Mouse (Mus musculus) forebrain, postnatal 0 days (tissue): ENCODE data around the gene Ppp3ca. TPM values are rescaled to one million over a fixed set of nuclear protein-coding genes. Genes with fewer than 3 reads are reported as not detected.

Experiments used
- ATAC-seq: fragments of 200-750 bp; cut with Nextera tagmentation; 2 replicates; pipeline ENCODE4 v1.8.0; 2017; ENCODE audit warnings: mild to moderate bottlenecking, moderate library complexity
- DNase-seq: peaks from one replicate; pipeline ENCODE4 v3.0.0-alpha.2; 2015
- H3K27ac ChIP-seq: fragments of 300-500 bp; sonication (generic); 2 replicates; pipeline ENCODE4 v1.5.1; 2014; ENCODE audit warnings: low read depth, mild to moderate bottlenecking, antibody characterized with exemption, low read length, moderate library complexity, mixed read lengths
- H3K27me3 ChIP-seq: fragments of 300-500 bp; sonication (generic); 2 replicates; pipeline ENCODE4 v1.6.1; 2014; ENCODE audit warnings: mild to moderate bottlenecking, low read length, mixed read lengths; ENCODE audit not compliant: insufficient read depth
- H3K36me3 ChIP-seq: fragments of 300-500 bp; sonication (generic); 2 replicates; pipeline ENCODE4 v1.6.1; 2014; ENCODE audit warnings: mild to moderate bottlenecking, moderate library complexity; ENCODE audit not compliant: insufficient read depth
- H3K4me1 ChIP-seq: fragments of 300-500 bp; sonication (generic); 2 replicates; pipeline ENCODE4 v1.6.1; 2014; ENCODE audit warnings: antibody characterized with exemption; ENCODE audit not compliant: insufficient read depth
- H3K4me2 ChIP-seq: fragments of 300-500 bp; sonication (generic); 2 replicates; pipeline ENCODE4 v1.6.1; 2014; ENCODE audit warnings: low read depth, mild to moderate bottlenecking, moderate library complexity
- H3K4me3 ChIP-seq: fragments of 300-500 bp; sonication (generic); 2 replicates; pipeline ENCODE4 v1.5.1; 2014; ENCODE audit warnings: low read depth, low read length, mixed read lengths
- H3K9ac ChIP-seq: fragments of 300-500 bp; sonication (generic); 2 replicates; pipeline ENCODE4 v1.6.1; 2014; ENCODE audit warnings: mild to moderate bottlenecking
- H3K9me3 ChIP-seq: fragments of 300-500 bp; sonication (generic); 2 replicates; pipeline ENCODE4 v1.6.1; 2016; ENCODE audit warnings: low read length
- CTCF ChIP-seq: sonication (generic); IDR thresholded peaks from 2 replicates; pipeline ENCODE4 v1.5.1; 2016; ENCODE audit warnings: antibody characterized with exemption, control low read depth, low read depth
- WGBS: fragments of 180-500 bp; shearing (Covaris S2); extraction: QIAGEN DNeasy Blood & Tissue Kit; methylation state at CpG from one replicate; pipeline ENCODE4 v1.1.7; 2014; 5-methylcytosine and 5-hydroxymethylcytosine counted together
- polyA plus RNA-seq: library from polyadenylated mRNA; unstranded; fragments of >200 nt; fragmentation: Nextera tagmentation; extraction: Ambion mirVana; gene quantifications from 2 replicates; pipeline ENCODE4 v1.2.1, GENCODE M21; 2015
- total RNA-seq: library from RNA; depleted of rRNA; stranded (reverse); fragments of >200 nt; gene quantifications from 2 replicates; pipeline ENCODE4 v1.2.3, GENCODE M21; 2014

The Ppp3ca gene
- total and polyA plus RNA-seq, 2 experiments from 2014 or later: 223 to 231 TPM

- ATAC-seq: no peak
- TF ChIP-seq CTCF: no peak
- Histone ChIP-seq H3K27ac (no peak overlapping the region), H3K4me1 (no peaks in the 10 kb centered on the region), H3K9ac (no peak overlapping the region), H3K9me3 (no peaks in the 10 kb centered on the region), H3K36me3 (no peaks in the 10 kb centered on the region), H3K4me3 (no peak overlapping the region), H3K4me2 (no peak overlapping the region), H3K27me3 (no peaks in the 10 kb centered on the region)
- DNase-seq: no peak
- WGBS: 92% methylated on average over 6 of the region's 6 CpGs
These were observed 142.2 kb downstream of the Ppp3ca start for GRCm38 (mm10) chr3:136812162-136812561.

GRCm38 (mm10) chr3:136812791-136813190 lies 142.9 kb downstream of the Ppp3ca start:
- H3K4me2 ChIP-seq: no peak overlapping the region
- no peaks in the 10 kb centered on the region for H3K9me3 ChIP-seq
- no peak for TF ChIP-seq CTCF
- DNase-seq (no peak), ATAC-seq (no peak)
- no peaks in the 10 kb centered on the region for H3K36me3 ChIP-seq
- no peak overlapping the region for H3K27ac ChIP-seq
- no peak overlapping the region for H3K9ac ChIP-seq
- H3K27me3 ChIP-seq: no peaks in the 10 kb centered on the region
- no peaks in the 10 kb centered on the region for H3K4me1 ChIP-seq
- H3K4me3 ChIP-seq: no peak overlapping the region
- 90% methylated on average over 2 of the region's 2 CpGs for WGBS

GRCm38 (mm10) chr3:136813886-136814285 lies 144.0 kb downstream of the Ppp3ca start:
- 89% methylated on average over 2 of the region's 2 CpGs for WGBS
- Histone ChIP-seq H3K27ac (no peak overlapping the region), H3K4me1 (no peaks in the 10 kb centered on the region), H3K4me3 (no peak overlapping the region), H3K4me2 (no peak overlapping the region), H3K27me3 (no peaks in the 10 kb centered on the region), H3K9ac (no peak overlapping the region), H3K36me3 (no peaks in the 10 kb centered on the region), H3K9me3 (no peaks in the 10 kb centered on the region)
- ATAC-seq (no peak), DNase-seq (no peak)
- TF ChIP-seq CTCF: no peak

GRCm38 (mm10) chr3:136814916-136815315 lies 145.0 kb downstream of the Ppp3ca start:
- H3K36me3 ChIP-seq: no peaks in the 10 kb centered on the region
- H3K4me3 ChIP-seq: no peak overlapping the region
- no peak overlapping the region for H3K9ac ChIP-seq
- WGBS: 88% methylated on average over 4 of the region's 4 CpGs
- ATAC-seq: no peak
- TF ChIP-seq CTCF: no peak
- H3K9me3 ChIP-seq: no peaks in the 10 kb centered on the region
- DNase-seq: no peak
- H3K4me2 ChIP-seq: no peak overlapping the region
- no peaks in the 10 kb centered on the region for H3K4me1 ChIP-seq
- H3K27me3 ChIP-seq: no peaks in the 10 kb centered on the region
- no peak overlapping the region for H3K27ac ChIP-seq

- WGBS: 55% methylated on average over 3 of the region's 3 CpGs
- Histone ChIP-seq H3K4me2 (no peak overlapping the region), H3K27me3 (no peaks in the 10 kb centered on the region), H3K4me1 (no peaks in the 10 kb centered on the region), H3K27ac (no peak overlapping the region), H3K9ac (no peak overlapping the region), H3K9me3 (no peaks in the 10 kb centered on the region), H3K4me3 (no peak overlapping the region), H3K36me3 (no peaks in the 10 kb centered on the region)
- no peak for TF ChIP-seq CTCF
- ATAC-seq (no peak), DNase-seq (no peak)
These were observed 146.4 kb downstream of the Ppp3ca start for GRCm38 (mm10) chr3:136816319-136816718.

- Histone ChIP-seq H3K36me3 (no peaks in the 10 kb centered on the region), H3K4me3 (no peak overlapping the region), H3K4me1 (no peaks in the 10 kb centered on the region), H3K9me3 (no peaks in the 10 kb centered on the region), H3K27me3 (no peaks in the 10 kb centered on the region), H3K4me2 (no peak overlapping the region), H3K9ac (no peak overlapping the region), H3K27ac (no peak overlapping the region)
- ATAC-seq (no peak), DNase-seq (no peak)
- 76% methylated on average over 5 of the region's 5 CpGs for WGBS
- TF ChIP-seq CTCF: no peak
These were observed 149.1 kb downstream of the Ppp3ca start for GRCm38 (mm10) chr3:136818997-136819396.

GRCm38 (mm10) chr3:136821039-136821438 lies 151.1 kb downstream of the Ppp3ca start:
- no peak overlapping the region for H3K9ac ChIP-seq
- H3K4me2 ChIP-seq: no peak overlapping the region
- no peak overlapping the region for H3K4me3 ChIP-seq
- DNase-seq: no peak
- H3K27ac ChIP-seq: no peak overlapping the region
- no peaks in the 10 kb centered on the region for H3K36me3 ChIP-seq
- TF ChIP-seq CTCF: no peak
- H3K27me3 ChIP-seq: no peaks in the 10 kb centered on the region
- WGBS: 72% methylated on average over 3 of the region's 3 CpGs
- ATAC-seq: peak; percentile 63; the same call in 1 of the 2 replicates
- H3K4me1 ChIP-seq: no peaks in the 10 kb centered on the region
- H3K9me3 ChIP-seq: no peaks in the 10 kb centered on the region

- no peak overlapping the region for H3K9ac ChIP-seq
- H3K27me3 ChIP-seq: no peaks in the 10 kb centered on the region
- DNase-seq (no peak), ATAC-seq (no peak)
- no peaks in the 10 kb centered on the region for H3K9me3 ChIP-seq
- 85% methylated on average over 2 of the region's 2 CpGs for WGBS
- no peak overlapping the region for H3K4me2 ChIP-seq
- no peaks in the 10 kb centered on the region for H3K36me3 ChIP-seq
- H3K27ac ChIP-seq: no peak overlapping the region
- no peak overlapping the region for H3K4me3 ChIP-seq
- no peak for TF ChIP-seq CTCF
- no peaks in the 10 kb centered on the region for H3K4me1 ChIP-seq
These were observed 152.1 kb downstream of the Ppp3ca start for GRCm38 (mm10) chr3:136821993-136822392.
